In genomic region chr12:104472601-104473424, GRCm38 (mm10) we compare ENCODE assay signal across 8 mouse cellular contexts. TPM values are rescaled to one million over a fixed set of nuclear protein-coding genes. Genes with fewer than 3 reads are reported as not detected.
DNase-seq lines count a peak whose midpoint lies in the region; ATAC-seq lines count a peak whose summit lies in the region.

Gene Gsc, minus strand, starts transcription at chr12:104473330.

- H3K9ac ChIP-seq in heart, embryonic 12.5 days, result peak within 1 kb of the TSS; percentile 49; the same call in 1 of the 2 replicates
- H3K9ac ChIP-seq in midbrain, embryonic 14.5 days (replicated peaks; ENCODE audit: low read length), result peak within 1 kb of the TSS; percentile 29; the same call in 1 of the 2 replicates

- WGBS in heart, embryonic 12.5 days, result under 1% methylated on average over 96 of the region's 97 CpGs
- WGBS in large intestine, adult 2 months, result 1% methylated on average over 95 of the region's 97 CpGs
- WGBS in midbrain, embryonic 14.5 days, result under 1% methylated on average over 91 of the region's 97 CpGs

- peaks cover 63% of the 10 kb centered on the region for H3K27me3 ChIP-seq in heart, embryonic 12.5 days (replicated peaks)
- peaks cover 85% of the 10 kb centered on the region for H3K27me3 ChIP-seq in midbrain, embryonic 14.5 days (ENCODE audit: control insufficient read depth, insufficient read depth, low read length)

- H3K4me1 ChIP-seq in brown adipose tissue, adult 24 weeks (ENCODE audit: control insufficient read depth, insufficient read depth, insufficient read length, low read length), result no peaks in the 10 kb centered on the region; the same call in 1 of the 2 replicates
- H3K4me1 ChIP-seq in heart, embryonic 12.5 days (replicated peaks), result peaks cover 31% of the 10 kb centered on the region
- H3K4me1 ChIP-seq in midbrain, embryonic 14.5 days (ENCODE audit: control insufficient read depth, insufficient read depth, low read length), result 0 out of 2 replicates have a peak, but pooled peaks cover 22% of the 10 kb centered on the region

- H3K4me3 ChIP-seq in brown adipose tissue, adult 24 weeks (ENCODE audit: insufficient read depth, low read depth, low read length), result peak within 1 kb of the TSS; percentile 56
- H3K4me3 ChIP-seq in heart, embryonic 12.5 days, result peak within 1 kb of the TSS; percentile 60
- H3K4me3 ChIP-seq in midbrain, embryonic 14.5 days (replicated peaks; ENCODE audit: low read depth, low read length), result peak within 1 kb of the TSS; percentile 33

- no peaks in the 10 kb centered on the region for H3K36me3 ChIP-seq in heart, embryonic 12.5 days
- no peaks in the 10 kb centered on the region for H3K36me3 ChIP-seq in midbrain, embryonic 14.5 days (ENCODE audit: control insufficient read depth, insufficient read depth, low read length)

- H3K4me2 ChIP-seq in heart, embryonic 12.5 days, result peak within 1 kb of the TSS; percentile 94
- H3K4me2 ChIP-seq in midbrain, embryonic 14.5 days (ENCODE audit: low read length), result peak within 1 kb of the TSS; percentile 59

- peak; percentile 19 to 29 for DNase-seq in layer of hippocampus, postnatal 10 days (ENCODE audit: low spot score in 2 of 2)
- no peak for DNase-seq in layer of hippocampus, postnatal 36 days
- peak; percentile 28 for DNase-seq in large intestine, adult 2 months (ENCODE audit: low read depth, low spot score)
- peak; percentile 60 for DNase-seq in midbrain, embryonic 14.5 days
- no peak for DNase-seq in layer of hippocampus, adult 18-20 months (ENCODE audit: low spot score in 2 of 2)
- no peak for DNase-seq in layer of hippocampus, adult 9-11 months

- 0 out of 2 replicates have a peak, but pooled peaks have one; percentile 36 for ATAC-seq in heart, embryonic 12.5 days (ENCODE audit: insufficient number of reproducible peaks, low FRiP score)
- ATAC-seq in midbrain, embryonic 14.5 days (ENCODE audit: low FRiP score, low TSS enrichment), result peak; percentile 47; the same call in 1 of the 2 replicates

- H3K9me3 ChIP-seq in heart, embryonic 12.5 days (replicated peaks), result no peaks in the 10 kb centered on the region
- H3K9me3 ChIP-seq in midbrain, embryonic 14.5 days (ENCODE audit: control insufficient read depth, low read length), result no peaks in the 10 kb centered on the region

- H3K27ac ChIP-seq in brown adipose tissue, adult 24 weeks (replicated peaks; ENCODE audit: low read depth, low read length), result no peak within 1 kb of the TSS
- no peak within 1 kb of the TSS for H3K27ac ChIP-seq in heart, embryonic 12.5 days (ENCODE audit: poor library complexity, severe bottlenecking)
- no peak within 1 kb of the TSS for H3K27ac ChIP-seq in midbrain, embryonic 14.5 days (replicated peaks; ENCODE audit: low read depth, low read length)

RNA-seq across cellular contexts. Expression of gene Gsc, which starts in this region (rescaled TPM):
- not detected for total RNA-seq in layer of hippocampus, postnatal 10 days (2021)
- not detected for total RNA-seq in layer of hippocampus, postnatal 36 days (2021)
- polyA plus RNA-seq in brown adipose tissue, adult 24 weeks (2012; ENCODE audit: insufficient read depth, insufficient read length, missing spikeins), result not detected in 2 replicates
- 0.30 and 0.31 TPM in 2 replicates for polyA plus RNA-seq in heart, embryonic 12.5 days (2016; fragmentation: Nextera tagmentation; extraction: Ambion mirVana)
- not detected in 2 replicates for polyA plus RNA-seq in large intestine, adult 2 months (2012; rRNA removed)
- not detected in 2 replicates for polyA plus RNA-seq in midbrain, embryonic 14.5 days (2014; fragmentation: Nextera tagmentation; extraction: Ambion mirVana)
- not detected for total RNA-seq in layer of hippocampus, adult 18-20 months (2021)

Comparison
In these comparisons a context has a peak if more than half of its experiments do, and no peak if none do; other contexts are left out.
1. Peak in DNase-seq in layer of hippocampus, postnatal 10 days; RNA of the gene not detected or under 1 TPM.
2. Peak in ATAC-seq, H3K4me3 ChIP-seq, H3K9ac ChIP-seq and H3K4me2 ChIP-seq in heart, embryonic 12.5 days; RNA of the gene not detected or under 1 TPM.
3. Peak in DNase-seq in large intestine, adult 2 months; RNA of the gene not detected or under 1 TPM.
4. Peak in DNase-seq, ATAC-seq, H3K4me3 ChIP-seq, H3K9ac ChIP-seq and H3K4me2 ChIP-seq in midbrain, embryonic 14.5 days; RNA of the gene not detected or under 1 TPM.